Mouse (Mus musculus) yolk sac, embryonic 10.5 days (tissue): ENCODE measurements at regions not wholly inside any gene's neighbourhood (a gene's known extent, or its start where the extent isn't known, plus 50 kb on each side); places are given as distances from the start of the nearest gene placed in this dataset.
A peak's percentile ranks its signal among the peaks of the same experiment; 100 is the strongest.

Source experiments
- DNase-seq: peaks from one replicate; pipeline ENCODE4 v3.0.0-alpha.2; 2017; ENCODE audit warnings: low spot score

- DNase-seq, result peak; percentile 5
Observed at GRCm38 (mm10) chr14:54098122-54098775, 155.7 kb downstream of the Dad1 start.

GRCm38 (mm10) chr14:54097026-54097425, 156.9 kb downstream of the Dad1 start:
- no peak for DNase-seq

- DNase-seq, result no peak
Observed at GRCm38 (mm10) chr14:54092444-54092843, 161.5 kb downstream of the Dad1 start.

GRCm38 (mm10) chr14:54086660-54087059, 167.2 kb downstream of the Dad1 start:
- DNase-seq, result no peak

- DNase-seq, result no peak
Observed at GRCm38 (mm10) chr14:54074659-54075058, 179.2 kb downstream of the Dad1 start.

- no peak for DNase-seq
Observed at GRCm38 (mm10) chr14:54072283-54072912, 181.5 kb downstream of the Dad1 start.

GRCm38 (mm10) chr14:54070240-54070639, 183.7 kb downstream of the Dad1 start:
- no peak for DNase-seq

- no peak for DNase-seq
Observed at GRCm38 (mm10) chr14:54068684-54069083, 185.2 kb downstream of the Dad1 start.

- DNase-seq, result no peak
Observed at GRCm38 (mm10) chr14:54065466-54065865, 188.4 kb downstream of the Dad1 start.

- DNase-seq, result peak; percentile 58
Observed at GRCm38 (mm10) chr14:54064541-54065402, 189.1 kb downstream of the Dad1 start.

- no peak for DNase-seq
Observed at GRCm38 (mm10) chr14:54061570-54061969, 192.3 kb downstream of the Dad1 start.

GRCm38 (mm10) chr14:54059776-54060175, 194.1 kb downstream of the Dad1 start:
- peak; percentile 57 for DNase-seq

- no peak for DNase-seq
Observed at GRCm38 (mm10) chr14:54059096-54059495, 194.8 kb downstream of the Dad1 start.

- no peak for DNase-seq
Observed at GRCm38 (mm10) chr14:54056691-54057090, 197.2 kb downstream of the Dad1 start.

- no peak for DNase-seq
Observed at GRCm38 (mm10) chr14:54055390-54055789, 198.5 kb downstream of the Dad1 start.

- no peak for DNase-seq
Observed at GRCm38 (mm10) chr14:54042286-54042685, 211.6 kb downstream of the Dad1 start.

- no peak for DNase-seq
Observed at GRCm38 (mm10) chr14:54040644-54041043, 213.3 kb downstream of the Dad1 start.

- DNase-seq, result no peak
Observed at GRCm38 (mm10) chr14:54034516-54034915, 219.4 kb downstream of the Dad1 start.

- DNase-seq, result no peak
Observed at GRCm38 (mm10) chr14:54023552-54023951, 230.4 kb downstream of the Dad1 start.

GRCm38 (mm10) chr14:54021443-54021842, 232.5 kb downstream of the Dad1 start:
- no peak for DNase-seq

GRCm38 (mm10) chr14:54014628-54015027, 239.3 kb downstream of the Dad1 start:
- no peak for DNase-seq

GRCm38 (mm10) chr14:54002083-54002482, 251.8 kb downstream of the Dad1 start:
- DNase-seq, result no peak

- DNase-seq, result no peak
Observed at GRCm38 (mm10) chr14:54000527-54000926, 253.4 kb downstream of the Dad1 start.
